Mouse (Mus musculus) ES-Bruce4 (cell line): ENCODE results near the gene Gemin4. TPM values are rescaled to one million over a fixed set of nuclear protein-coding genes. Genes with fewer than 3 reads are reported as not detected.
A peak's percentile ranks its signal among the peaks of the same experiment; 100 is the strongest.

Experiments used
- H3K27ac ChIP-seq: 2 replicates; pipeline ENCODE4 v1.5.1; 2012; ENCODE audit warnings: low read length, inconsistent platforms; ENCODE audit not compliant: insufficient read depth
- H3K27me3 ChIP-seq: 2 replicates; pipeline ENCODE4 v1.6.1; 2012; ENCODE audit warnings: mild to moderate bottlenecking, low read length, inconsistent platforms; ENCODE audit not compliant: control insufficient read depth, poor library complexity, insufficient read depth, severe bottlenecking
- H3K36me3 ChIP-seq: 2 replicates; pipeline ENCODE4 v1.6.1; 2012; ENCODE audit warnings: inconsistent platforms, mild to moderate bottlenecking, low read length, moderate library complexity; ENCODE audit not compliant: control insufficient read depth, poor library complexity, insufficient read depth, severe bottlenecking
- H3K4me1 ChIP-seq: one replicate; pipeline ENCODE4 v1.8.1; 2011; ENCODE audit warnings: low read length; ENCODE audit not compliant: control insufficient read depth, insufficient read depth
- H3K4me3 ChIP-seq: 2 replicates; pipeline ENCODE4 v1.5.1; 2011; ENCODE audit warnings: low read depth, mild to moderate bottlenecking, low read length
- H3K9ac ChIP-seq: 2 replicates; pipeline ENCODE4 v1.6.1; 2012; ENCODE audit warnings: low read depth, mild to moderate bottlenecking, inconsistent platforms; ENCODE audit not compliant: poor library complexity, severe bottlenecking
- H3K9me3 ChIP-seq: replicated peaks from 2 replicates; pipeline ENCODE4 v1.6.1; 2012; ENCODE audit warnings: mild to moderate bottlenecking, low read length, inconsistent platforms; ENCODE audit not compliant: control insufficient read depth, poor library complexity, insufficient read depth, severe bottlenecking
- CTCF ChIP-seq: IDR thresholded peaks from one replicate; pipeline ENCODE4 v1.8.1; 2011; ENCODE audit warnings: low read depth, low read length
- EP300 ChIP-seq: IDR thresholded peaks from 2 replicates; pipeline ENCODE4 v1.6.1; 2011; ENCODE audit warnings: low read depth, low read length; ENCODE audit not compliant: insufficient read depth
- POLR2A ChIP-seq: IDR thresholded peaks from one replicate; pipeline ENCODE4 v1.8.1; 2011; ENCODE audit warnings: low read length; ENCODE audit not compliant: insufficient read depth
- polyA plus RNA-seq: library from polyadenylated mRNA; stranded (reverse); fragments of >200 nt; gene quantifications from 2 replicates; pipeline ENCODE4 v1.2.4, GENCODE M21; 2011; ENCODE audit warnings: low read depth; ENCODE audit not compliant: missing spikeins, insufficient read depth, insufficient read length

The Gemin4 gene
- polyA plus RNA-seq, 1 experiment, result 32.2 TPM

DNA sequence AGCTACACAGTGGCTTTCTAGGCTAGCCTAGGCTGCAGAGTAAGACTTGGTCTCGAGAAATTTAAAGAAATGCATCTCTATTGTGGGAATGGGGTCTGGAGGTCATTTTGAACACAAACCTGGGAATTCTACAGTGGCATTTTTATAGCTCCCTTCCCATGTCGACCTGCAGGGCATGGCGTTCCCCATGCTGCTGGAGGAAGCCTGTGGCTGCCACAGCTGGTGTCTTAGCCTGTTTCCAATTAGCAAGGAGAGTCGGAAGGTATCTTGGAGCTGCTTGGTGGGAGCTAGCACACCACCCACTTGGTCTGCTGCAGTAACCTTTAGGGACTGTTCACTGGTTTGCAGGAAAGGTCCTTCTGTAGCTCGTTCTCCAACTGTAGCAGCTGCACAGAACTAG lies 38.7 kb upstream of the Gemin4 start:
- peaks cover 15% of the 10 kb centered on the region for H3K36me3 ChIP-seq
- no peak overlapping the region for H3K9ac ChIP-seq
- TF ChIP-seq POLR2A (no peak), EP300 (no peak)
- H3K9me3 ChIP-seq, result no peaks in the 10 kb centered on the region
- no peak overlapping the region for H3K27ac ChIP-seq
- H3K27me3 ChIP-seq, result no peaks in the 10 kb centered on the region
- H3K4me1 ChIP-seq, result peaks cover 5% of the 10 kb centered on the region
- no peak overlapping the region for H3K4me3 ChIP-seq

DNA sequence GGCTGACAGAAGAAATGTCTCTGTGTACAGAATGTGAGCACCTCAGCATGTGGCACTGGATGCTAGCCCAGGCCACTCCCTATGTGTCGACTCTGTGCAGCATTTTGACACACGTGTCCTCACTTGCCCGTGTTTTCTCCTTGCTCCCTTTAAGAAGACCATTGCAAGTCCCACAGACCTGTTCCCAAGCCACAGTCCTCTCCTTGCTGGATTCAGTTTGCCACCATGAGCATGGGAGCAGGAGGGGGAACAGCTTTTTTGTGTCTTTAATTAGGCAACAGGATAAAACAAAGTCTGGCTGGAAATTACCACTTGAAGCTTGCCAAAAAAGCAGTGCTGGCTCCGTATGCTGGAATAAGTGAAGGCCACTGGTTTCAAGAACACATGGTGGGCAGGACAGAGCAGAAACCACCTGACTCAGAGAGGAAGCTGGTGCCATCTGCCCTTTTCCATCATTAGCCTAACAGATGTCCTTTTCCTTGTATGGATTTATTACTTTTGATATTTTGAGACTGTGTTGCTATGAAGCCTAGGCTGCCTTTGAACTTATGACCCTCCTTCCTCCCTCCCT lies 38.1 kb upstream of the Gemin4 start:
- no peak overlapping the region for H3K9ac ChIP-seq
- H3K27me3 ChIP-seq, result no peaks in the 10 kb centered on the region
- H3K27ac ChIP-seq, result no peak overlapping the region
- H3K4me1 ChIP-seq, result peaks cover under 1% of the 10 kb centered on the region
- peaks cover 13% of the 10 kb centered on the region for H3K36me3 ChIP-seq
- no peaks in the 10 kb centered on the region for H3K9me3 ChIP-seq
- TF ChIP-seq EP300, result no peak
- TF ChIP-seq POLR2A, result no peak
- TF ChIP-seq CTCF, result no peak
- H3K4me3 ChIP-seq, result no peak overlapping the region

DNA sequence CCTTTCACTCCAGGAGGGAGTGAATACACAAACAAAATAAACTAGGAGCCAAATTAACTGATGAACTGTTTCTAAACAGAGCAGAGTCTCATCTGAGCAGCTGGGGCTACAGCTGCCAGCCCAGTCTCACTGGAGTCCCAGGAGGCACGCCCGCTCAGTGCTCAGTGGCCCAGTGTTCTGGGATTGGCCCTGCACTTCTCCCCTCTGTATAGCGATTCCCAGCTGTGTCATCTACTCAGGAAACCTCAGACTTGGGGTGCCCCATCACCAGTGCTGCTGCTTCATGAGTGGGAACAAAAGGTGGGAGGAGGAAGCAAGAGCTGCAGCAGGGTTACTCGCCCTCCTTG lies 36.4 kb upstream of the Gemin4 start:
- Histone ChIP-seq H3K27ac (no peak overlapping the region), H3K27me3 (no peaks in the 10 kb centered on the region), H3K4me3 (no peak overlapping the region), H3K9ac (no peak overlapping the region), H3K36me3 (peaks cover 8% of the 10 kb centered on the region), H3K4me1 (no peaks in the 10 kb centered on the region), H3K9me3 (no peaks in the 10 kb centered on the region)
- no peak for TF ChIP-seq EP300
- TF ChIP-seq POLR2A, result no peak
- no peak for TF ChIP-seq CTCF

DNA sequence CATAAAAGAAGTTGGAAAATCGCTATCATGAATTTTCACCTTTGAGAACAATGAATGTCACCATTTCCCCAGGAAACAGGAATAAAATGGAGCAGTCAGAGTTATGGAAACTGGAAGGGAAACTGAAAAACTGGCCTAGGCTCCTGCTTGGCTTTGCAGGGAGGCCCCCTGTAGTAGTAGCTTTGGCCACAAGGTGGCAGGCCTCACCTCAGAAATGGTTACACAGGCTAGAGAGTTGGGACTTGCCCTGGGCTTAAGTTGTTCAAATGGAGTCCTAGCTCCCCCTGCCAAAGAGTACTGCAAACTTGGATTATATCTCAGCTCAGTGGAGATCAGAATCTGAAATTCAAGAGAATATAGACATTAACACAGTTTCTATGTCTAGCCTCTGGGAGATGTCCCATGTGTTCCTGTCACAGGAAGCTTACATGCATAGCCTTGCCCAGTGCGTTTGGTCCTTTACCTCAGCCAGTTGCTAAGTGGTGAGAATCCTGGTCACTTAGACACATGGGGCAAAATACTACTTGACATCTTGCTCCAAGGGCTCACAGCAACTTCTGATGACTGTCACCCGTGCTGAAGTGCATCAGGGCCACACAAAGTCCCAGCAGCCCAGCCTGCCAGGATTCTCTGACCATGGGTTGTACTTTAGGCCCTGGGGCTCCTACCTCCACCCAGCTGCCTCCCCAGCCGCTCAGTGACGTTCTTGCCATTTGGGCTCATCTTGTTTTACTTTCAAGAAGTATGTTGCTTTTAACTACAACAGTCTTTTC lies 35.9 kb upstream of the Gemin4 start:
- Histone ChIP-seq H3K9ac (no peak overlapping the region), H3K27me3 (no peaks in the 10 kb centered on the region), H3K9me3 (no peaks in the 10 kb centered on the region), H3K4me3 (no peak overlapping the region), H3K27ac (no peak overlapping the region), H3K36me3 (peaks cover 7% of the 10 kb centered on the region), H3K4me1 (no peaks in the 10 kb centered on the region)
- TF ChIP-seq POLR2A (no peak), CTCF (peak; percentile 90)

DNA sequence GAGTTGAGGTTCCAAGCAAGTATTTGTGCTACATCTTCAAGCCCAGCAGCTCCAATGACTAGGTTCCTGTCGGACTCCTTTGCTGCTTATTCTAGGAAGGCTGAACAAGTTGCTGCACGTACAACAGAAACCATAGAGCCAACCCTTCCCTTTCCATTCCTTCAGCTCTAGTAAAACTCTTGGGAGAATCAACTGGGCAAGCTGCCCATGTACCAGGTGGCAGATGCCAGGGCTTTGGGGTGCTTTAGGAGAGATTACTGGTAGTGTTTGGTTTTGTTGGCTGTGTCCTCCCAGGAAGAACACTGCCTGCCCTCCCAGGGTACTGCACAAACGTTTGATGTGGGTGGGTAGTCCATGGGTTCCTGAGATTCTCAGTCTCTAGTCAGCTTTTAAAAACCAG lies 34.6 kb upstream of the Gemin4 start:
- H3K36me3 ChIP-seq, result peaks cover 5% of the 10 kb centered on the region; the same call in 1 of the 2 replicates
- no peaks in the 10 kb centered on the region for H3K9me3 ChIP-seq
- H3K4me1 ChIP-seq, result no peaks in the 10 kb centered on the region
- TF ChIP-seq POLR2A (no peak), CTCF (no peak), EP300 (no peak)
- H3K9ac ChIP-seq, result no peak overlapping the region
- H3K4me3 ChIP-seq, result no peak overlapping the region
- H3K27me3 ChIP-seq, result no peaks in the 10 kb centered on the region
- H3K27ac ChIP-seq, result no peak overlapping the region

DNA sequence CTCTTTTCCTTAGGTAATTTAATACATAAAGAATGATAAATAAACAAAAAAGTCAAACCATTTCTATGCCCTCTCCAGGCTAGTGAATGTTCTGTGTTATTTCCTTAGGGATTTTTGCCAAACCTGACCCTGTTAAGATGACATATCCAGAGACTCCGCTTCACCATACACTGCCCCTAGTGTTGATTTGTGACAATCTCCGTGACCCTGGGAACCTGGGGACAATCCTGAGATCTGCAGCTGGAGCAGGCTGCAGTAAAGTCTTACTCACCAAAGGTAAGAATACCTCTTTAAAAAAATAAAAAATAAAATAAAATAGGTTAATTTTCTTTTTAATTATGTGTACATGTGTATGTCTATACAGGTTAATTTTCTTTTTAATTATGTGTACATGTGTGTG lies 29.8 kb upstream of the Gemin4 start:
- H3K27ac ChIP-seq, result no peak overlapping the region
- H3K4me1 ChIP-seq, result no peaks in the 10 kb centered on the region
- H3K9ac ChIP-seq, result no peak overlapping the region
- no peaks in the 10 kb centered on the region for H3K27me3 ChIP-seq
- TF ChIP-seq POLR2A (no peak), CTCF (no peak), EP300 (no peak)
- no peak overlapping the region for H3K4me3 ChIP-seq
- no peaks in the 10 kb centered on the region for H3K9me3 ChIP-seq
- H3K36me3 ChIP-seq, result peaks cover 5% of the 10 kb centered on the region; the same call in 1 of the 2 replicates
